Mouse (Mus musculus) CD4-positive helper T cell, adult 2 months (primary cell): Measurements from ENCODE around the gene Mras.

ENCODE experiments used
- DNase-seq: peaks from one replicate; pipeline ENCODE4 v3.0.0-alpha.2; 2012; ENCODE audit warnings: low read depth, missing footprints, low spot score

Mras gene

DNA sequence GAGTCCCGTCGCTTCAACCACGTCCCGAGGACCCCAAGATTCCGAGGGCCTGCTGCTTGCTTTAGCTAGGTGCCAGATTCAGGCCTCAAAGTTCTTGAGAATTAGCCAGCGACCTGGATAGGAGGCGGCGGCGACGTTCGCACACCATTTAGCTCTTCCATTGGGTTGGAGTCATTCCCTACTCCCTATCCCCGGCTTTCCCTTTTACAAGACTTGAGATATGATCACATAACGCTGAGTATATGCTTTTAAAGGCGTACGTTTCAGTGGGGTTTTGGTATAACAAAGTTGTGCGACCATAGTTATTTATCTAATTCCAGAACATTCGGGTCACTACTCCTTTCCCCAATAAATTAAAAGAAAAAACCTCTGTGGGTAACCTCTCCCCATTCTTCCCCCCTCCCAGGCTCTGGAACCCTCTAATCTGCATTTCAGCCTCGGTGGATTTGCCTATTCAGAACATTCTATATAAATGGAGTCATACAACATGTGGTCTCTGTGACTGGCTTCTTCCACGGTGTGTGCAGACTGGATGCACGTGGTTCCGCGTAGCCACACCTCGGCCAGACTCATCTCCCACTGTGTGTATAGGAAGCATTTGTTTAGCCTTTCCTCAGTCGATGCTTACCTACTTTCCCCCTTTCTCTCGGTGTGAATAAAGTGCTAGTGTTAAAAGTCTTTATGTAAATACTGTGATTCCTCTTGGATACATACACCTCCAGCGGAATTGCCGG lies at the start of gene Mras:
Gene Mras, minus strand, starts transcription at position 351 of the 734 bp plus-strand sequence.
- DNase-seq = no peak

DNA sequence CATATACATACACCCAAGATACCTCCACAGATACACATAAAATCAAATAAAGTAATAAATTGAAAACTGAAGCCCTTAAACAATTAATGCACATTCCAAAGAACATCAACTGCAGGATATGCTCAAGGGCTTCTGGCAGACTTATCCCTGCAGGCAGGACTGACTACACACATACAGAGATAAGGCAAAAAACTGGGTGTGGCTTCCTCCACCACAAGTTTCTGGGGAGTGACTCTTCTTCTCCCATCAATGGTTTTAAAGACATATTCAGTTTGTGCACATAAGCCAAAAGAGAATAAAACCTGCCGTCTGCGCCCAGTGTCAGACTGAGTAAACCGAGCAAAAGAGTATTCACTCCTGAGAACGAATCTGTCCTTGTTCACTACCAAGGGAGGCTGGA lies 48.0 kb upstream of the Mras start:
- no peak for DNase-seq

DNA sequence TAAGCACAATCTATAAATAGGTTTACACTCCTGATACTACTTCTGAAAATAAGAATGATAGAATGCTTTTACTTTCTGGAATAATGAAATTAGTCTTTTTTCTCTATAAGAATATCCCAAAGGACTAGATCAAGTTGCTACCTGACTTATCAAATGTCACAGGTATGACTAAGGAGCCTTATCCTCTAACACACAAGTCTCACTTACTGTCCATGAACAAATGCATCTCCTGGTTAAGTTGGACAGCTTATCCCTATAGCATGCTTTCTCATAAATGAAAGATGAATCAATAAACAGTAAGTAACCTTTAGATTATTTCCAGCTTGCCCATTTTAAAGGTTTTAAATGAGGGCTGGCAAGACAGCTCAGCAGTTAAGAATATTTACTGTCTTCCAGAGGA lies 47.5 kb upstream of the Mras start:
- no peak for DNase-seq

DNA sequence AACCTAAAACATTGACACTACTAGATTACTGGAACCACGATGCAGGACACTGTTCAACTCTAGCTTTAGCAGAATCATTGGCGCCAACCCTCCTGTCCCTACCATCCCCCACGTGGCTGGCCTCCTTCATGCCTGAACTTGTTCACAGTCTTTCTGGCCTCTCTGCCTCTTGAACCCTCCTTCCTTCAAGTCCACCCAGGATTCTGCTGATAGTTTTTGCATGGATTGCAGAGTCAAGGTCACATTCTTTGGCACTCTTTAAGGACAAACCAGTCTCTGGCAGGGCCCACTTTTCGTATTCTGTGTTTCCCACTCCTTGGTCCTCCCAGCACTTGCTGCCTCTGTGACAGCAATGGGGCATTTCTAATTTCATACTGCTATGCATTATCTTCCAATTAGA lies 46.0 kb upstream of the Mras start:
- no peak for DNase-seq

DNA sequence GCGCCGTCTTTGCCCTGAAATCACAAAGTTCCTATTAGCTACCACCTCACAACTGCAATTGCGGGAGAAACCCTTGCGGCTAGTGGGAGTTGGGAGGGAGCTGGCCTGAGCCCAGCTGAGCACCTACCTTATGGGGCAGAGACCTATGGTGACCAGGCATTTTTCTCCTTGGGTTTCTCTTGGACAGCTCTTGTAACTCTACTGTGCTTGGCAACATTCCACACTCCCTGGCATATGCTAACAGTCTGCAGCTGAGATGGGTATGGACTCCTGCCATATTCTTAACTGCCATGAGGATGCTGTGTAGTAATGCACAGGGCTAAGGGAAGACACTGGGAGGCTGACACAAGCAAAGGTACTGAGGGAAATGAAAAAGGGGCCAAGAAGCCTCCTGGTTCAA lies 43.6 kb upstream of the Mras start:
- DNase-seq = no peak

DNA sequence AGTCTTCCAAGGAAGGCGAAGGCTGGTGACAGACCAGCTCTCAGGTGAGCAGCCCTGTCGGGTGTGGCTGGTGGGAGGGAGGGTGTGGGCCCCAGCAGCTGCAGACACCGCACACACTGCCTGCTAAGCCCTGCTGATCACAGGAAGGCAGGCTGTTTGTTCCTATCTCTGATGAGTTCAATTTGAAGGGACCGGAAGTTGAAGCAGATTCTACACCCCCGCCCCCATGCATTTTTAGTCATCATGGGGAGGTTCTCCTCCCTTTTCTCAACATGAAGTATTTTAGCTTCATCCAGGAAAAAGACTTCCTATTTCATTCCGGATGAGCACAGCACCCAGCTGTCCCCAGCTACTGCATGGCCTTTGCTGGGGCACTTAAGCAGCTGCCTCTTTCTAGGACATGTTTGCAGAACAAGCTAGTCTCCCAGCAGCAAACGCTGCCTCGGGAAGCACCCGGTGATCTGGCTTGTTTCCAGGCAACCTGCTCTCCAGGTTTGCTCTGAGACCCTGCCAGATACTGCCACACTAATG lies 42.1 kb upstream of the Mras start:
- DNase-seq = peak; percentile 60

DNA sequence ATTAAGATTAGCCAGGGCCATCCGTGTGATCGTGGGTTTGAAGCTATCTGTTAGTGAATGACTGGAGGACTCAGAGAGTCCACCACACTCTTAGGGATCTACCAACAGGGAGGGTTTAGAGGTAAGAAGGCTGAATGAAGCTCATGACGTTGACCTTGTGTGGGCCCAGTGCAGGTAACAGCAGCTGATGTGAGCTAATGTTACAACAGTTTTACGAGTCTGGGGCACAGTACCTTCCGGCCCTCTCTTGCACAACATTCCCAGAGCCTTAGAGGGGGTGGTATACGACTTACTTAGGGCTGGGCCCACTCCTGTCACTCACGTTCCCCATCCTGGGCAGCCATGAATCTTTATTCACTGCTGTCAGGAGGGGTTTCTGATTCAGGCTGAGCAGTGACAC lies 34.2 kb upstream of the Mras start:
- no peak for DNase-seq

DNA sequence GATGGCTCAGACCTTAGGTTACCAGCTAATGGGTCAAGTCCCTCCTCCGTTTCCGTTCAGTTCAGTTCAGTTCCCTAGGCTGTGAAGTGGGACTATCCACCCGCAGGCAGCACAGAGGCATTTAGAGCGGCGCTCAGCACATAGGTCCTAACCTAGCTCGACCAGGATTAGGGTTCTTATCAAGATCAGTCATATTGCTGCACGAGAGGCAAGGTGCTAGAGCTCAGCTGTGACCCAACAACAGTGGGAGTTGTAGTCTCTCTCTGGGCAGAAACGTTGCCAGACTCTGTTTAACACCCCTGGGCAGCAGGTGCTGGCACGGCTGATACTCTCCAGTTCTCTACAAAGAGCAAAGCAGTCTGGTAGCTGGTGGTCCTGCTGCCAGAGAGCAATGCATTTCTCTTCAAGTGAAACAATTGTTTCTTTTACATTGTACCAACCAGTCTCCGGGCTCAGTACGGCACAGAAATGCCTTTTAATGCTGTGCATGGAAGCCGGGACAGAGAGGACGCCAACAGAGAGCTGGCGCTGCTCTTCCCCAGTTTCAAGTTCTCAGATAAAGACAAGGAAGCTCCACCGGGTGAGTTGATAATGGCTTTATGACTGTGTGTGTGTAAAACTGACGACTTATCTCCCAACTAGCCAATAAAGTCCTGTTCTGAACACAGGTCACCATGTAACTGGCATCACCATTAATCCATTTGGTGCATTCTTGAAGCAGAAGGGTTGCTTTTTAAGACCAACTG lies 33.3 kb upstream of the Mras start:
- no peak for DNase-seq

DNA sequence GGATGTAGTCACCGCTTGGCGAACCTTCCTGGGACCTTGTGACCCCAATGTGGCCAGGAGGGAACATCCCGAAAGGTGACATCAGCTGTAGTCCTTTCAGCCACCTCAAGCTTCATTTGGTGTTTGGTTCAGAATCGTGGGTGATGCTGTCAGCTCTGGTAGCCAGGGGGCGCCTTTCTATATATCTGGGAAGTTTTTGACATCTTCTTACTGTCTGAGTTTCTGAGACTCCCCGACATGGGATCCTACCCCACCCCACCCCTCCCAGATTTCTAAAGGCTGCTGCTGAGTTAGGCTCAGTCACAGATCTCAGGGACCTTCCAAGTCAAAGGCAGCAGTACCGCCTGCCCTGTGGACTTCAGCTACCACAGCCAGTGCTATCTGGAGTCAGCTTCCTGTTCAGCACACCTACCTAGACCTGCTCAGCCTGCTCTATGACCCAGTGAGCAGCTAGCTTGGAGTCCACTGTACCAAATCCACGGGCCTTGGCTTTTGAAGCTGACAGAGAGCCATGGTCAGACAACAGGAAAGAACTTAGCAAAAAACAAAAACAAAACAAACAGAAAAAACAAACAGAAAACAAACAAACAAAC lies 32.6 kb upstream of the Mras start:
- DNase-seq = peak; percentile 28

DNA sequence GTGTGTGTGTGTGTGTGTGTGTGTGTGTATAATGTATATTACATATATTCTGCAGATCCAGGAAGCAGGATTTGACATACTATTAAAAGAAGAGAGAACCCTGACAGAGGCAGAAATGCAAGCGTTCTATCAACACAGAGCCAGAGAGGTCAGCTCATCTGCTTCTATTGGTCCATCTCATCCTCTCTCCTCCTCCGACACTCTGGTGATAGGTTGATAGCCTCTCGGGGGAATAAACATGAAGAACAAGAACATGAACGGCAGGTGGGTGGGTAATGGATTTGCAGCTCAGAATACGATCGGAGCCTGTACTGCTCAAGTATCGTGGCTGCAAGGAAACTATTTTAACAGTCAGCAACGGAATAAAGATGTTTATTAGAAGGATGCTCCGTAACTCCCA lies 31.4 kb upstream of the Mras start:
- no peak for DNase-seq

DNA sequence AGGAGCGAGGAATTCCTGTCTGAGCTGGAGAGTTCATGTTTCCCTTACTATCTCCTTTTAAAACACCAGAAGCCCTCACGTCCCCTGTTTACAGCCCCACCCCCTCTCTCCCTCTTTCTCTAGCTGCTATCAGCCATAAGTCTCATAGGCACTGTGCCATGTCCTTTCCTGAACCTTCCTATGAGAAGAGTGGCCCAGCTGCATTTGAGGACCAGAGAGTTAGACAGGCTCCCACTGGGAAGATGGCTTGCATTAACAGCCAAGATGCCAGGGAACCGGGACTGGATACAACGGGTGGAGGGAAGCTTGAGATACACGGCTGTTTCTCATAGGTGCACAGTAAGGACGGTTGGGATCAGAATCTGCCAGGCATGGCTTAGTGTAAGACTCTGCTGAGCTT lies 27.7 kb upstream of the Mras start:
- DNase-seq = no peak

DNA sequence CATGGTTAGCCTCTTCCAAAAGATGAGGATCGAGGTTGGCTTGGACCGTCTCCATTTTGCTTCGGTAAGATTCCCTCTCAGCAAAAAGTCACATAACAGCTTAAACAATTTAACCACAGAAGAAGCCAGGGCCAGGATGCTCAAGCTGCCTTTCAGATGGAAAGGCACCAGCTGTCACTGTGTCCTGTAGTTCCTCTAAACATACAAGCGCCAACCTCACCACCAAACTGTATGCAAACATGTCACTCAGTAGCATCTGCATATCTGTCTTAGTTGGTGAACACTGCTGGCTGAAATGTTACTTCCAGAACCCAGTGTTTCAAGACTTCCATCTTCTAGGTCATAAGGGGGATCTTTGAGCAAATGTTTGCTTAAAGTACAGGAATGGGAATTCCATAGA lies 22.5 kb upstream of the Mras start:
- DNase-seq = no peak

DNA sequence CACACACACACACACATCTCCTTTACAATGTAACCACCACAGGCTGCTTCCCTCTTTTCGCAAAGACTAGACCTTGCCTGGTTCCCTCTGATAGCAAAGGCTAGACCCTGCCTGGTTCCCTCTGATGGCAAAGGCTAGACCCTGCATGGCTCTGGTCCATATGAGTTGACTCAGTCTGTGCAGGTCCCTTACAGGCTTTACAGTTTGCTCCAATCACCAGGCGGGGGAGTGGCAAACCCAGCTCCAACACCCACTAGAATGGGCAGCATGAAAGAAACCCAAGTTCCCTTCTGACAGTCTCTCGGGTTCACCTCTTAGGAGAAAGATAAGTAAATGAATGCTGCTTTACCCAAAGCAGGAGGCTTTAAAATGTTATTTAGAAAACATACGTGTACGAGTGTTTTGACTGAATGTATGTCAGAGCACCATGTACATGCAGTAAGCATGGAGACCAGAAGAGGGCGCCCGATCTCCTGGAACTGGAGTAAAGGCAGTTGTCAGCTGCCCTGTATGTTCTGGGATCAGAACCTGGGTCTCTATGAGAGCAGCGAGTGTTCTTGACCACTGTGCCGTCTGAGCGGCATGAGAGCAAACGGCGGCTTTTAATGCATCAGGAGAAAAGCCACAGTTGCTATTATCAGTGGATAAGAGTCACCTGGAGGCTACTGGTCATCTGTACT lies 21.5 kb upstream of the Mras start:
- DNase-seq = peak; percentile 50

DNA sequence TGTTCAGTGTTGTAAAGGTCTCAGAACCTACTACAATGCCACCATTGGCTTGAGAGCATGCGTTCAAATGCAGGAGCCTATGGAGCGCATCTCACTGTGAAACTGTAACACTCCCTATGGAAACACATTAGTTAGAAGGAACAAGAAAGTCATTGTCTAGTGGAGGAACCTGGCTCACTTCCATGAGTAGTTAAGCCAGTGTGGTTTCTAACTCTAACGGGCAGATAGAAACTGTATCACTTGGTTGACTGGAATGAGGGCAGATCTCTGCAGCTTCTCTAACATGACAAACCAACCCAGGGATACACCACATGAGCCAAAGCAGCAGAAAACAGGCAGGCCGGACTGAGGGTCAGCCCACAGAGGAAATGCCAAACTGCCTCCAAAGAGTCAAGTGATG lies 17.0 kb upstream of the Mras start:
- no peak for DNase-seq

DNA sequence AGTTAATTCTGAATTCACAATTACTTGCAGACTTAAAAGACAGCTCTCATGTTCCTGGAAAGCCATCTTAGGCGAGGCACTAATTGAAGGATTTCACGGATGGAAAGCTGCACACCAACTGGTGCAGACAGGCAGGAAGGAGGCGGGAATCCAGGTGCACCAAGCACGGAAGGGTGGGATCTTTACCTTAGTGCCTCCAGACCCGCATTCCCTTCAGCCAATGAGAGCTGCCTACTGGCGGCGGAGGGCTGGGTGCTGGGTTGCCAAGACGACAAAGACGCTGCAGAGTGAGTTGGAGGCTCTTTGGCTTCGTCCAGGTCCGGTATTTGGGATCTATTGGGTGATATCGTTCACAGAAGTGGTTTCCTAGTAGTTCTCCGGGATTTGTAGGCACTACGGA lies 14.0 kb upstream of the Mras start, which contains the start of gene Nme9:
Gene Nme9, plus strand, starts transcription at position 315 of the 400 bp plus-strand sequence.
- DNase-seq = no peak

DNA sequence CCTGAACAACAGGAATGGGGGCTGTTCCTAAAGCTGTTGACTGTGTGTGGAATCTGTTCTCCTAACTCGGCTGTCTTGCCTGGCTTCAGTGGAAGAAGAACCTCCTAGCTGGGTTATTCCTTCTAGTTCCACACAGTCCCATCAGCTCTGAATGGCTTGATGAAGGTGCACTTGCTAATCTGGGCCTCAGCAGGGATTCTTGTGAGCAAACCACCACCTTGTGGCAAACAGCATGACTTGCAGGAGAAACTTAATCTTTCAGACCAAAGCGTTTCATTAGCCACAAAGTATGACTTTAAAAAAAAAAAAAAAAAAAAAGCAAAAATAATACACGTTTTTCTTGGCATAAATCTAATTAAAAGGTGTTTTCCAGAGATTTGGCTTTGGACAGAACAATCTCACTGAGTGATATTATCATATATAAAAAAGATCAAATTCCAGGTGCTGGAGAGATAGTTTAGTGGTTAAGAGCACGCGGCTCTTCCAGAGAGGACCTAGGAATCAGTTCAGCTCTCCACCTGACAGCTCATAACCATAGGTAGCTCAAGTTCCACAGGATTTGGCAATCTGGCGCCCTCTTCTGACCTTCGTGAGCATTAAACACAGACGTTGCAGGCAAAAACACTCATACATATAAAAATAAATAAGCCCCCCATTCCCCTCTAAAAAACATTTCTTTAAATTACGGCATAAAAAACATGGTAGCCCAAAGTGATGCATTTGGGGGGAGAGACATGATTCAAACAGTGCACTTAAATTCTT lies 12.9 kb upstream of the Mras start:
- peak; percentile 11 for DNase-seq

DNA sequence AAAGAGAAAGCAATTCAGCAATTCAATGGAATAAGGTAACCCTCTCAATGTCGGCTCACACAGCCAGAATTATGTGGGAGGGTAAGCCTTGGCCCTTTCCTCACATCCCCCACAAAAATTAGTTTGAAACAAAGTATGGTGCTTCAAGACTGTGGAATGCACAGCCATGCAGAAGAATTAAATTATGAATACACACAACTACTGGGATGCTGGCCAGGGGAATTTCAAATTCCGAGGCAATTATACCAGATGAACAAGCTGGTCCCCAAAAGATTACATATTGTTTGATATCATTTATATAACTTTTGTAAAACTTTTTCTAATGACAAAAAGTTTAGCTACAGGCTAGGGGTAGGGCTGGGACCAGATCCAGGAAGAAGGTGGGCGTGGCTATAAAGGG lies 10.1 kb upstream of the Mras start:
- DNase-seq = no peak

DNA sequence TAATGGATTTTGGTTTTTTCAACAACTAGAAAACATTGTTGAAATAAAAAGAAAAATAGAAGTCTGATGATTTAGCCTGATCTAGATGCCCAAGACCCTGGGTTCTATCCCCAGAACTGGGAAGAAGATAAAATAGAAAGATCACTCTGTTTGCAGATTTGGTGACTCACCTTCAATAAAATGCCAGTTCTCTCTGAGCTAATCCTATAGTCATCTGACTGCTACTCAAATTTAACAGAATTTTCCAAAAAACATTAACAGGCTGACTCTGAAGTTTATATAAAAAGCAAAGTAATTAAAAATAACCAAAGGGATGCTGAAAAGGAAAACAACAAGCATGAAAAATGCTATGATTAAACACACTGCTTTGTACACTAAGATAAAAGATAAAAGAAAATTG lies 9.1 kb upstream of the Mras start:
- DNase-seq = no peak

DNA sequence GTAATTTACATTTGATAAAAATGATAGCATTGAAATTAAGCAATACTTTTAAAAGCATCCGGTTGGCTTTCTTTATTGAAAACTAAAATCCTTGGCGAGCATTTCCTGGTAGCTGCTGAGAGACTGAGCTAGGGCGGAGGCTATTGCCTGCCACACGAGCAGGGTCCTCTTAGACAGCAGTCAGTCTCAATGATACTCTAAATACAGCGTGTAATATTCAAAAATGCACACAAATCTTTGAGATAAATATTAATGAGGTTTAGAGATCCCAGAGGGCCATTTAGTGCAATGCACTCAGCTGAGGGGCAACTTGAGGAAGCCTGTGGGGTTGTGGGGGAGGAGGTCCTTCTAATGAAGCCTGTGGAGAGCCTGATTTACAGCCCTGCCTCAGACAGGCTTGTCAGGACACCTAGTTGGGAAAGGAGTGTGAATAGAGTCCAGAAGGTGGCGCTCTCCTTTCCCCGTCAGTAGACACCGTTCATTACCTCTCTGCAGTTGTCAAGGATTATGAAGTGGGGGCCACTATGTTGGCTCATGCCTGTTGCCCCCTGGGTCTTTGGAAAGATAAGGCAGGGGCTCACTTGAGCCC lies 7.5 kb upstream of the Mras start:
- DNase-seq = peak; percentile 7

DNA sequence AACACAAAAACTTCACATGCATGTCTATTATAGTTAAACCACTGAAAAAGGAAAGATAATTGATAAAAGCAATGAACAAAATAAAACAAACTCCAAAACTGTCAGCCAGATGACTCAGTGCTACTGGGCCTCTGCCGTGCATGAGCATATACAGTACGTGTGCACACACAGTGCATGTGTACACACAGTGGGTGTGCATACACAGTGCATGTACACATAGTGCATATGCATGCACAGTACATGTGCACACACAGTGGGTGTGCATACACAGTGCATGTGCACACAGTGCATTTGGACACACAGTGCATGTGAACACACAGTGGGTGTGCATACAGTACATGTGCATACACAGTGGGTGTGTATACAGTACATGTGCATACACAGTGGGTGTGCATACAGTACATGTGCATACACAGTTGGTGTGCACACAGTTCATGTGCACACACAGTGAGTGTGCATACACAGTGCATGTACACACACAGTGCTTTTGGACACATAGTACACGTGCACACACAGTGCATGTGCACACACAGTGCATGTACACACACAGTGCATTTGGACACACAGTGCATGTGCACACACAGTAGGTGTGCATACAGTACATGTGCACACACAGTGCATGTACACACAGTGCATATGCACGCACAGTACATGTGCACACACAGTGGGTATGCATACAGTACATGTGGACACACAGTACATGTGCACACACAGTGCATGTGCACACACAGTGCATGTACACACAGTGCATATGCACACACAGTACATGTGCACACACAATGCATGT lies 4.7 kb upstream of the Mras start:
- no peak for DNase-seq
